Mouse (Mus musculus) neural tube, embryonic 13.5 days (tissue): ENCODE results near the gene Apaf1. TPM values are rescaled to one million over a fixed set of nuclear protein-coding genes. Genes with fewer than 3 reads are reported as not detected.

ENCODE experiments used
- ATAC-seq: fragments of 200-750 bp; cut with Nextera tagmentation; 2 replicates; pipeline ENCODE4 v1.8.0; 2017; ENCODE audit warnings: low read depth, mild to moderate bottlenecking, moderate TSS enrichment, moderate library complexity
- H3K27ac ChIP-seq: fragments of 300-500 bp; sonication (generic); replicated peaks from 2 replicates; pipeline ENCODE4 v1.5.1; 2015; ENCODE audit warnings: moderate library complexity, mild to moderate bottlenecking, inconsistent platforms
- H3K27me3 ChIP-seq: fragments of 300-500 bp; sonication (generic); 2 replicates; pipeline ENCODE4 v1.6.1; 2015; ENCODE audit warnings: mild to moderate bottlenecking, inconsistent platforms
- H3K36me3 ChIP-seq: fragments of 300-500 bp; sonication (generic); 2 replicates; pipeline ENCODE4 v1.6.1; 2015; ENCODE audit warnings: mild to moderate bottlenecking, inconsistent platforms
- H3K4me1 ChIP-seq: fragments of 300-500 bp; sonication (generic); replicated peaks from 2 replicates; pipeline ENCODE4 v1.6.1; 2015; ENCODE audit warnings: inconsistent platforms
- H3K4me2 ChIP-seq: fragments of 300-500 bp; sonication (generic); 2 replicates; pipeline ENCODE4 v1.6.1; 2015; ENCODE audit warnings: inconsistent platforms, mild to moderate bottlenecking, moderate library complexity
- H3K4me3 ChIP-seq: fragments of 300-500 bp; sonication (generic); 2 replicates; pipeline ENCODE4 v1.5.1; 2015; ENCODE audit warnings: mild to moderate bottlenecking, inconsistent platforms
- H3K9ac ChIP-seq: fragments of 300-500 bp; sonication (generic); 2 replicates; pipeline ENCODE4 v1.6.1; 2015; ENCODE audit warnings: moderate library complexity, mild to moderate bottlenecking, inconsistent platforms
- H3K9me3 ChIP-seq: fragments of 300-500 bp; sonication (generic); 2 replicates; pipeline ENCODE4 v1.6.1; 2016; ENCODE audit warnings: inconsistent platforms
- WGBS: fragments of 180-500 bp; shearing (Covaris S2); methylation state at CpG from one replicate; pipeline ENCODE4 v1.1.7; 2015; 5-methylcytosine and 5-hydroxymethylcytosine counted together
- polyA plus RNA-seq: library from polyadenylated mRNA; unstranded; fragments of >200 nt; fragmentation: Nextera tagmentation; extraction: Ambion mirVana; gene quantifications from 2 replicates; pipeline ENCODE4 v1.2.1, GENCODE M21; 2015

Apaf1 gene
- polyA plus RNA-seq, 1 experiment from 2014 or later, result 16.2 TPM

- peaks cover 50% of the 10 kb centered on the region for H3K27me3 ChIP-seq
- H3K4me3 ChIP-seq, result no peak overlapping the region
- no peak overlapping the region for H3K4me2 ChIP-seq
- H3K9me3 ChIP-seq, result no peaks in the 10 kb centered on the region
- WGBS, result 47% methylated on average over 14 of the region's 14 CpGs
- peaks cover 23% of the 10 kb centered on the region for H3K4me1 ChIP-seq
- H3K9ac ChIP-seq, result no peak overlapping the region
- H3K27ac ChIP-seq, result no peak overlapping the region
- no peak for ATAC-seq
- H3K36me3 ChIP-seq, result no peaks in the 10 kb centered on the region
Measured at GRCm38 (mm10) chr10:90965671-90966315, 116.8 kb downstream of the Apaf1 start.

- H3K4me3 ChIP-seq, result no peak overlapping the region
- no peak overlapping the region for H3K27ac ChIP-seq
- peaks cover 42% of the 10 kb centered on the region for H3K27me3 ChIP-seq
- 0 out of 2 replicates have a peak, but pooled peaks cover under 1% of the 10 kb centered on the region for H3K36me3 ChIP-seq
- H3K9ac ChIP-seq, result no peak overlapping the region
- ATAC-seq, result no peak
- WGBS, result 27% methylated on average over 9 of the region's 9 CpGs
- no peaks in the 10 kb centered on the region for H3K9me3 ChIP-seq
- no peak overlapping the region for H3K4me2 ChIP-seq
- H3K4me1 ChIP-seq, result peaks cover 16% of the 10 kb centered on the region
Measured at GRCm38 (mm10) chr10:90964511-90964910, 118.1 kb downstream of the Apaf1 start.

GRCm38 (mm10) chr10:90960374-90960773 is 122.2 kb downstream of the Apaf1 start:
- Histone ChIP-seq H3K36me3 (peaks cover 9% of the 10 kb centered on the region; the same call in 1 of the 2 replicates), H3K27ac (no peak overlapping the region), H3K4me3 (no peak overlapping the region), H3K9me3 (no peaks in the 10 kb centered on the region), H3K4me2 (no peak overlapping the region), H3K27me3 (peaks cover 3% of the 10 kb centered on the region), H3K4me1 (no peaks in the 10 kb centered on the region), H3K9ac (no peak overlapping the region)
- no peak for ATAC-seq
- 74% methylated on average over 7 of the region's 7 CpGs for WGBS

GRCm38 (mm10) chr10:90953821-90954220 is 128.7 kb downstream of the Apaf1 start:
- WGBS, result 70% methylated on average over 6 of the region's 6 CpGs
- Histone ChIP-seq H3K9me3 (no peaks in the 10 kb centered on the region), H3K27ac (no peak overlapping the region), H3K27me3 (no peaks in the 10 kb centered on the region), H3K4me3 (no peak overlapping the region), H3K4me1 (no peaks in the 10 kb centered on the region), H3K9ac (no peak overlapping the region), H3K36me3 (peaks cover 22% of the 10 kb centered on the region; the same call in 1 of the 2 replicates), H3K4me2 (no peak overlapping the region)
- no peak for ATAC-seq

GRCm38 (mm10) chr10:90953103-90953709 is 129.4 kb downstream of the Apaf1 start:
- 89% methylated on average over 15 of the region's 15 CpGs for WGBS
- Histone ChIP-seq H3K36me3 (peaks cover 25% of the 10 kb centered on the region; the same call in 1 of the 2 replicates), H3K4me1 (no peaks in the 10 kb centered on the region), H3K27me3 (no peaks in the 10 kb centered on the region), H3K9ac (no peak overlapping the region), H3K4me3 (no peak overlapping the region), H3K9me3 (no peaks in the 10 kb centered on the region), H3K27ac (no peak overlapping the region), H3K4me2 (no peak overlapping the region)
- no peak for ATAC-seq

GRCm38 (mm10) chr10:90947608-90948373 is 134.8 kb downstream of the Apaf1 start:
- H3K4me1 ChIP-seq, result no peaks in the 10 kb centered on the region
- no peak overlapping the region for H3K4me2 ChIP-seq
- H3K27me3 ChIP-seq, result no peaks in the 10 kb centered on the region
- no peaks in the 10 kb centered on the region for H3K9me3 ChIP-seq
- no peak overlapping the region for H3K4me3 ChIP-seq
- no peak for ATAC-seq
- H3K27ac ChIP-seq, result no peak overlapping the region
- WGBS, result 92% methylated on average over 18 of the region's 18 CpGs
- no peak overlapping the region for H3K9ac ChIP-seq
- peaks cover 48% of the 10 kb centered on the region for H3K36me3 ChIP-seq

- ATAC-seq, result no peak
Measured at GRCm38 (mm10) chr10:90947043-90947442, 135.5 kb downstream of the Apaf1 start.

GRCm38 (mm10) chr10:90942001-90942700 is 140.4 kb downstream of the Apaf1 start:
- H3K4me1 ChIP-seq, result no peaks in the 10 kb centered on the region

More at GRCm38 (mm10) chr10:90947043-90947442, 135.5 kb downstream of the Apaf1 start:
- no peaks in the 10 kb centered on the region for H3K9me3 ChIP-seq
- H3K36me3 ChIP-seq, result peaks cover 56% of the 10 kb centered on the region
- H3K27ac ChIP-seq, result no peak overlapping the region
- no peaks in the 10 kb centered on the region for H3K27me3 ChIP-seq
- no peak overlapping the region for H3K4me3 ChIP-seq
- no peaks in the 10 kb centered on the region for H3K4me1 ChIP-seq
- no peak overlapping the region for H3K4me2 ChIP-seq
- H3K9ac ChIP-seq, result no peak overlapping the region
- WGBS, result 74% methylated on average over 6 of the region's 6 CpGs

GRCm38 (mm10) chr10:90940521-90941520 is 141.7 kb downstream of the Apaf1 start:
- Histone ChIP-seq H3K27ac (no peak overlapping the region), H3K9ac (no peak overlapping the region), H3K4me2 (no peak overlapping the region), H3K9me3 (no peaks in the 10 kb centered on the region), H3K36me3 (peaks cover 31% of the 10 kb centered on the region), H3K4me1 (no peaks in the 10 kb centered on the region), H3K27me3 (no peaks in the 10 kb centered on the region), H3K4me3 (no peak overlapping the region)
- no peak for ATAC-seq
- WGBS, result 82% methylated on average over 15 of the region's 15 CpGs

More at GRCm38 (mm10) chr10:90942001-90942700, 140.4 kb downstream of the Apaf1 start:
- WGBS, result 86% methylated on average over 14 of the region's 14 CpGs
- H3K27me3 ChIP-seq, result no peaks in the 10 kb centered on the region
- no peaks in the 10 kb centered on the region for H3K9me3 ChIP-seq
- H3K9ac ChIP-seq, result no peak overlapping the region
- no peak overlapping the region for H3K4me3 ChIP-seq
- no peak overlapping the region for H3K27ac ChIP-seq
- no peak for ATAC-seq
- H3K36me3 ChIP-seq, result peaks cover 38% of the 10 kb centered on the region
- H3K4me2 ChIP-seq, result no peak overlapping the region
